Mouse (Mus musculus) neutrophil, adult 5-6 weeks (primary cell): ENCODE data around the gene Cenpk. TPM values are rescaled to one million over a fixed set of nuclear protein-coding genes. Genes with fewer than 3 reads are reported as not detected.

Source experiments
- total RNA-seq: library from RNA; stranded (forward); fragments of 200-1000 nt; gene quantifications from 2 replicates; pipeline ENCODE4 v1.2.3, GENCODE M21; 2017

Cenpk gene
- total RNA-seq, 1 experiment from 2014 or later: 7.1 TPM

Other genes starting within 250 kb of the Cenpk start
- 18.5 and 26.8 TPM in 2 replicates for gene Nln, start 119.0 kb upstream of the Cenpk start, total RNA-seq
- 0.49 and 1.3 TPM in 2 replicates for gene Sgtb, start 118.9 kb upstream of the Cenpk start, total RNA-seq
- 30.6 and 37.0 TPM in 2 replicates for gene Trappc13, start 50.1 kb upstream of the Cenpk start, total RNA-seq
- 32.4 and 33.5 TPM in 2 replicates for gene Trim23, start 49.8 kb upstream of the Cenpk start, total RNA-seq
- gene Ppwd1, start 232 bp downstream of the Cenpk start, total RNA-seq: 36.3 and 37.2 TPM in 2 replicates
- gene Adamts6, start 59.2 kb downstream of the Cenpk start, total RNA-seq: 28.4 and 36.1 TPM in 2 replicates